Mouse (Mus musculus): ENCODE results near the gene 1110008P14Rik. TPM values are rescaled to one million over a fixed set of nuclear protein-coding genes. Genes with fewer than 3 reads are reported as not detected.

Gene 1110008P14Rik
- polyA plus RNA-seq (2014; fragmentation: Nextera tagmentation; extraction: Ambion mirVana) = 46.4 and 49.4 TPM in 2 replicates

DNA sequence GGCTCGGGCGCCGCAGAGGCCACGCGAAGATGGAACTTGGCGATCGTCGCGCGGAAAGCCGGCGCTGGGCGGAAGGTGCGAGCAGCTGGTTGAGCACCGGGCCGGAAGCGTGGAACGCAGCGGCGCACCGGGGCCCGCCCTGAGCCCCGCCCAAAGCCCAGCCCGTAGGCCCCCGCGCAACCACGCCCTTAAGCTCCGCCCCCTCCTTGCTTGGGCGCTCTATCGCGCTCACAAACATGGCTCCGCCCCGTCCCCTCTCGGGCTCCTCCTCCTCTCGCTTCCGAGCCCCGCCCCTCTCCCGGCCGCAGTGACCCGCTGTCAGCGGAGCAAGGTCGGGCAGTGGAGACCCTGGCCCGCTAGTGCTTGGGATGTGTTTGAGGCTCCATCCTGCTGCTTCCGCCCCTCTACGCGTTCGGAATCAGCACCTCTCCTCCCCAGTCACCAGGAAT lies at the start of gene 1110008P14Rik:
TSS of gene 1110008P14Rik (minus strand) at position 164 of the 449 bp plus-strand sequence.
- Histone ChIP-seq H3K4me1 (ENCODE audit: control insufficient read depth, insufficient read depth, low read length) (peaks cover 5% of the 10 kb centered on the region; the same call in 1 of the 2 replicates), H3K36me3 (ENCODE audit: control insufficient read depth, insufficient read depth, low read length) (peaks cover 6% of the 10 kb centered on the region; the same call in 1 of the 2 replicates), H3K4me3 (ENCODE audit: low read depth, low read length) (peak within 1 kb of the TSS; percentile 62), H3K27me3 (ENCODE audit: control insufficient read depth, insufficient read depth, low read length) (peaks cover 5% of the 10 kb centered on the region), H3K9ac (ENCODE audit: low read length) (peak within 1 kb of the TSS; percentile 67), H3K4me2 (peak within 1 kb of the TSS; percentile 96), H3K27ac (ENCODE audit: low read depth, low read length) (no peak within 1 kb of the TSS), H3K9me3 (ENCODE audit: control insufficient read depth, low read length) (no peaks in the 10 kb centered on the region)
- WGBS = 0% methylated on average over 24 of the region's 47 CpGs
- DNase-seq (ENCODE audit: low spot score, missing footprints) (peak; percentile 99), ATAC-seq (ENCODE audit: low FRiP score) (peak; percentile 90)

DNA sequence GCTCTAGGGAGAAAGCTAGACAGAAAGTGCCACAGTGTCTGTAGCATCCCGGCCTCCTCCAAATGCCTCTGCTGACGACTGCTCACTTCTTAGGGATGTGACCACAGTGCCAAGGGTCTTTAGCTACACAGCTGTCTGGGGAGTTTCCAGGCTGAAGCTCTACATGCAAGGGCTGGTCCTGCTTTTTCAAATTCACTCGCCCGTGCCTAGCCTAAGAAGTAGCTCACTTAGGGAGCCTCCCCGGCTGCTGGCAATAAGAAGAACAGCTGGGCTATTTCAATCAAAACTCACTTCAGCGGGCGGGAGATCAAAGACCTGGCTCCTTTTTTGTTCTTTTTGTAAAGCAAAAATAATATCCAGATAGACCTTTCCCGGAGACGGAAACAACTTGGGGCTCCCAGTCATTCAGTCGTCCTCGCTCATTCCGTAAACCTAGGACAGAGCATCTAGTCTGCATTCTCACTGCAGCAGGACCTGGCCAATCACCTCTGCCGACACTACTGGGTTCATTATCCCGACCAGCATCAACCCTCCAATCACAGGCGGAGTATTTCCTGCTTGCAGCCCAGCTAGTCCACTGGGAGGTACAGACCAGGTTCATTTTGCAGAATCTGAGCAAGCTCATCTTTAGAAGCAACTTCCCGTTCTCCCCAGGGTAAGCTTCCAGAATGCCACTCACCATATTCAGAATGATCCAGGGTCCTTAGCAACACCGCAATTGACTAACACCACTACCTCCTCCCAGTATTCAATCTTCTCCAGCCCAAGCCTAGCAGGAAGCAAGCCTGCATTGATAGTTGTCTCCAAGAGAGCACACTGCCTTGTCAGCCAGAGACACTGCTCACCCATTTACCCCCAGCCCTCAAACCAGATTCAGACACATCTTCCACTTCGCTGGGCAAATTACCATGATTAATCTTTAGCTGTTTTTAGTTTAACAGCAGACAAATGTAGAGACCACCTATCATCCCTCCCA lies 49.3 kb upstream of the 1110008P14Rik start:
- peak; percentile 98 for DNase-seq (ENCODE audit: low spot score, missing footprints)

GRCm38 (mm10) chr2:32429215-32429891 lies 47.6 kb upstream of the 1110008P14Rik start:
- ATAC-seq (ENCODE audit: low FRiP score) = no peak
- no peak overlapping the region for H3K9ac ChIP-seq (ENCODE audit: low read length)
- H3K4me3 ChIP-seq (ENCODE audit: low read depth, low read length) = no peak overlapping the region; the same call in 1 of the 2 replicates

More for the DNA sequence above, 49.3 kb upstream of the 1110008P14Rik start:
- Histone ChIP-seq H3K4me2 (peak overlapping the region; percentile 79), H3K27ac (ENCODE audit: low read depth, low read length) (peak overlapping the region; percentile 74), H3K27me3 (ENCODE audit: control insufficient read depth, insufficient read depth, low read length) (no peaks in the 10 kb centered on the region), H3K4me3 (ENCODE audit: low read depth, low read length) (peak overlapping the region; percentile 44), H3K36me3 (ENCODE audit: control insufficient read depth, insufficient read depth, low read length) (no peaks in the 10 kb centered on the region), H3K9ac (ENCODE audit: low read length) (peak overlapping the region; percentile 63), H3K4me1 (ENCODE audit: control insufficient read depth, insufficient read depth, low read length) (peaks cover 29% of the 10 kb centered on the region), H3K9me3 (ENCODE audit: control insufficient read depth, low read length) (no peaks in the 10 kb centered on the region)
- WGBS = 8% methylated on average over 18 of the region's 18 CpGs
- peak; percentile 96 for ATAC-seq (ENCODE audit: low FRiP score)

GRCm38 (mm10) chr2:32428262-32428722 lies 46.6 kb upstream of the 1110008P14Rik start:
- ATAC-seq (ENCODE audit: low FRiP score) = no peak
- H3K9me3 ChIP-seq (ENCODE audit: control insufficient read depth, low read length) = no peaks in the 10 kb centered on the region
- H3K36me3 ChIP-seq (ENCODE audit: control insufficient read depth, insufficient read depth, low read length) = no peaks in the 10 kb centered on the region
- peak; percentile 77 for DNase-seq (ENCODE audit: low spot score, missing footprints)
- H3K9ac ChIP-seq (ENCODE audit: low read length) = peak overlapping the region; percentile 21; the same call in 1 of the 2 replicates
- peaks cover 39% of the 10 kb centered on the region for H3K4me1 ChIP-seq (ENCODE audit: control insufficient read depth, insufficient read depth, low read length)
- 54% methylated on average over 8 of the region's 8 CpGs for WGBS
- H3K4me2 ChIP-seq = peak overlapping the region; percentile 79
- no peaks in the 10 kb centered on the region for H3K27me3 ChIP-seq (ENCODE audit: control insufficient read depth, insufficient read depth, low read length)
- H3K27ac ChIP-seq (ENCODE audit: low read depth, low read length) = 0 out of 2 replicates have a peak overlapping the region, but pooled peaks have one; percentile 33
- H3K4me3 ChIP-seq (ENCODE audit: low read depth, low read length) = no peak overlapping the region

More at GRCm38 (mm10) chr2:32429215-32429891, 47.6 kb upstream of the 1110008P14Rik start:
- peak; percentile 59 for DNase-seq (ENCODE audit: low spot score, missing footprints)
- 82% methylated on average over 4 of the region's 4 CpGs for WGBS
- H3K9me3 ChIP-seq (ENCODE audit: control insufficient read depth, low read length) = no peaks in the 10 kb centered on the region
- no peak overlapping the region for H3K27ac ChIP-seq (ENCODE audit: low read depth, low read length)
- H3K27me3 ChIP-seq (ENCODE audit: control insufficient read depth, insufficient read depth, low read length) = no peaks in the 10 kb centered on the region
- no peaks in the 10 kb centered on the region for H3K36me3 ChIP-seq (ENCODE audit: control insufficient read depth, insufficient read depth, low read length)
- peaks cover 33% of the 10 kb centered on the region for H3K4me1 ChIP-seq (ENCODE audit: control insufficient read depth, insufficient read depth, low read length)
- H3K4me2 ChIP-seq = peak overlapping the region; percentile 79; the same call in 1 of the 2 replicates

- ATAC-seq (ENCODE audit: low FRiP score) (no peak), DNase-seq (ENCODE audit: low spot score, missing footprints) (peak; percentile 78)
- no peak overlapping the region for H3K9ac ChIP-seq (ENCODE audit: low read length)
- no peak overlapping the region for H3K4me2 ChIP-seq
- H3K27ac ChIP-seq (ENCODE audit: low read depth, low read length) = no peak overlapping the region
- no peaks in the 10 kb centered on the region for H3K9me3 ChIP-seq (ENCODE audit: control insufficient read depth, low read length)
- H3K4me1 ChIP-seq (ENCODE audit: control insufficient read depth, insufficient read depth, low read length) = peaks cover 43% of the 10 kb centered on the region
- no peaks in the 10 kb centered on the region for H3K36me3 ChIP-seq (ENCODE audit: control insufficient read depth, insufficient read depth, low read length)
- no peaks in the 10 kb centered on the region for H3K27me3 ChIP-seq (ENCODE audit: control insufficient read depth, insufficient read depth, low read length)
- WGBS = 72% methylated on average over 5 of the region's 5 CpGs
- no peak overlapping the region for H3K4me3 ChIP-seq (ENCODE audit: low read depth, low read length)
Measured at GRCm38 (mm10) chr2:32427720-32428119, 46.0 kb upstream of the 1110008P14Rik start.

- no peak overlapping the region for H3K4me3 ChIP-seq (ENCODE audit: low read depth, low read length)
- no peak overlapping the region for H3K9ac ChIP-seq (ENCODE audit: low read length)
- no peaks in the 10 kb centered on the region for H3K9me3 ChIP-seq (ENCODE audit: control insufficient read depth, low read length)
- H3K4me1 ChIP-seq (ENCODE audit: control insufficient read depth, insufficient read depth, low read length) = peaks cover 38% of the 10 kb centered on the region
- peak; percentile 51 for DNase-seq (ENCODE audit: low spot score, missing footprints)
- no peak for ATAC-seq (ENCODE audit: low FRiP score)
- 100% methylated on average over 1 of the region's 1 CpGs for WGBS
- H3K4me2 ChIP-seq = no peak overlapping the region
- H3K36me3 ChIP-seq (ENCODE audit: control insufficient read depth, insufficient read depth, low read length) = peaks cover 2% of the 10 kb centered on the region; the same call in 1 of the 2 replicates
- H3K27ac ChIP-seq (ENCODE audit: low read depth, low read length) = no peak overlapping the region
- no peaks in the 10 kb centered on the region for H3K27me3 ChIP-seq (ENCODE audit: control insufficient read depth, insufficient read depth, low read length)
Measured at GRCm38 (mm10) chr2:32426141-32426540, 44.4 kb upstream of the 1110008P14Rik start.

DNA sequence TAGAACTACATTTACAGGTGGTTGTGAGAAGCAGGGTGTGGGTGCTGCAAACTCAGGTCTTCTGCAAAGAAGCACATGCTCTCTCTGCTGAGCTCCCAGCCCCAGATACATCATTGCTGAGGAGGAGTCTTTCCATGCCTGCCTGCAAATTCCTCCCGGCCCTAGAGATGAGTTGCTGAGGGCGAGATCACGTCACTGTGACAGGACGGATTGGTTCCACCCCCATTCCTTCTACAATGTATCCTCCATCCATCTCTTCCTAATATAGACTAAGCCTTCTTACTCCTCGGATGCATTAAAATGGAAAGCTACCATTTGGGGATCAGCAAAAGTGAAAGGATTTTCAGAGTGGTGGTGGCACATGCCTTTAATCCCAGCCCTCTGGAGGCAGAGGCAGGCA lies 43.8 kb upstream of the 1110008P14Rik start:
- no peak overlapping the region for H3K4me3 ChIP-seq (ENCODE audit: low read depth, low read length)
- WGBS = 83% methylated on average over 5 of the region's 5 CpGs
- H3K4me2 ChIP-seq = no peak overlapping the region
- no peak overlapping the region for H3K27ac ChIP-seq (ENCODE audit: low read depth, low read length)
- H3K4me1 ChIP-seq (ENCODE audit: control insufficient read depth, insufficient read depth, low read length) = peaks cover 37% of the 10 kb centered on the region
- no peak overlapping the region for H3K9ac ChIP-seq (ENCODE audit: low read length)
- no peak for ATAC-seq (ENCODE audit: low FRiP score)
- H3K27me3 ChIP-seq (ENCODE audit: control insufficient read depth, insufficient read depth, low read length) = no peaks in the 10 kb centered on the region
- peak; percentile 26 for DNase-seq (ENCODE audit: low spot score, missing footprints)
- H3K9me3 ChIP-seq (ENCODE audit: control insufficient read depth, low read length) = no peaks in the 10 kb centered on the region
- peaks cover 6% of the 10 kb centered on the region for H3K36me3 ChIP-seq (ENCODE audit: control insufficient read depth, insufficient read depth, low read length)

- ATAC-seq (ENCODE audit: low FRiP score) (no peak), DNase-seq (ENCODE audit: low spot score, missing footprints) (peak; percentile 80)
- H3K4me3 ChIP-seq (ENCODE audit: low read depth, low read length) = no peak overlapping the region
- no peaks in the 10 kb centered on the region for H3K27me3 ChIP-seq (ENCODE audit: control insufficient read depth, insufficient read depth, low read length)
- H3K9me3 ChIP-seq (ENCODE audit: control insufficient read depth, low read length) = no peaks in the 10 kb centered on the region
- H3K36me3 ChIP-seq (ENCODE audit: control insufficient read depth, insufficient read depth, low read length) = peaks cover 6% of the 10 kb centered on the region
- peak overlapping the region; percentile 25; the same call in 1 of the 2 replicates for H3K27ac ChIP-seq (ENCODE audit: low read depth, low read length)
- no peak overlapping the region for H3K9ac ChIP-seq (ENCODE audit: low read length)
- no peak overlapping the region for H3K4me2 ChIP-seq
- 40% methylated on average over 3 of the region's 3 CpGs for WGBS
- H3K4me1 ChIP-seq (ENCODE audit: control insufficient read depth, insufficient read depth, low read length) = peaks cover 29% of the 10 kb centered on the region
Measured at GRCm38 (mm10) chr2:32424796-32425195, 43.1 kb upstream of the 1110008P14Rik start.
